ENCODE assay signal across 8 mouse cellular contexts in the genomic region with DNA sequence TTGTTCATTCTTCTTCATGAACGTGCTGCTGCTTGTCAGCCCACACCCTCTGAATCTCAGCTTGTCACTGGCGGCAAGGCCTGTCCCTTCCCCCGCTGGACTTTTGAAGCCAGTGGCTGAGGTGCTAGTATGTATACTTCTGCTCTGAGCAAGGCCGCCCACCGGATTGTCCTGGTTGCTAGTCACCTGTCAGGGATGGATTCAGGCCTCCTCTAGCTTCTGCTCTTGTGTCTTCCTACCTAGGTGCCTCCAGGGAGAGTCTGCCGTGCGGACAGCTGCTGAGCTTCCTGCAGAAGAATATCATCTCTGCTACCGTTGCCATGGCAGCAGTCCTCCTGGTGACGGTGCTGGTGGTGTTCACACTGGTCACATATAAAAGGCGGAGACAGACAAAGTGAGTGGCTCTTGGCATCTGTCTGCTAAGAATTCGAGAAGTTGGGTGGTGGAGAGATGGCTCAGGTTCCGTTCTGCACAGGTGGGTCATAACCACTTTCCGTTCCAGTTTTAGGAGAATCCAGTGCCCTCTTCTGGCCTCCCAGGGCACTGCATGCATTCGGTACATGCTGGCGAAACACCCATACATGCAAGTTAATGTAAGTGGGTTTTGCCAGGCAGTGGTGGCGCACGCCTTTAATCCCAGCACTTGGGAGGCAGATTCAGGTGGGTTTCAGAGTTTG. TPM values are rescaled to one million over a fixed set of nuclear protein-coding genes. Genes with fewer than 3 reads are reported as not detected.
A peak's percentile ranks its signal among the peaks of the same experiment; 100 is the strongest.
DNase-seq lines count a peak whose midpoint lies in the region; ATAC-seq lines count a peak whose summit lies in the region.

No protein-coding gene starts in this region.

- H3K36me3 ChIP-seq in midbrain, embryonic 10.5 days, result no peaks in the 10 kb centered on the region

- 37% methylated on average over 17 of the region's 17 CpGs for WGBS in midbrain, embryonic 10.5 days

- intact Hi-C loops in heart, postnatal 25 days (cut with DNase I), result no loop called here
- intact Hi-C loops in left cerebral cortex, postnatal 36 days (cut with DNase I), result no loop called here

- peak overlapping the region; percentile 41 for H3K4me3 ChIP-seq in midbrain, embryonic 10.5 days

- ATAC-seq in granulocyte monocyte progenitor cell, adult 5-6 weeks (replicated peaks; ENCODE audit: poor library complexity, severe bottlenecking), result peak; percentile 71

- H3K27ac ChIP-seq in midbrain, embryonic 10.5 days (replicated peaks), result no peak overlapping the region

- peaks cover 20% of the 10 kb centered on the region for H3K4me1 ChIP-seq in midbrain, embryonic 10.5 days

- peak; percentile 87 for DNase-seq in heart, adult 11 months
- no peak for DNase-seq in heart, postnatal 25 days (ENCODE audit: low spot score)
- DNase-seq in embryo, embryonic 11 days, result peak; percentile 76
- DNase-seq in kidney, adult 11 months, result peak; percentile 65
- DNase-seq in left cerebral cortex, postnatal 36 days (ENCODE audit: low spot score in 2 of 2), result peak; percentile 79
- DNase-seq in midbrain, embryonic 10.5 days (ENCODE audit: low spot score), result peak; percentile 71
- peak; percentile 75 for DNase-seq in right cerebral cortex, postnatal 4 days

- H3K27me3 ChIP-seq in midbrain, embryonic 10.5 days (ENCODE audit: low read depth, poor library complexity, severe bottlenecking), result 0 out of 2 replicates have a peak, but pooled peaks cover 15% of the 10 kb centered on the region

- H3K9me3 ChIP-seq in midbrain, embryonic 10.5 days (replicated peaks), result no peaks in the 10 kb centered on the region

RNA-seq across cellular contexts. Expression of gene Zap70, which starts 17.2 kb away (rescaled TPM):
- under 1 TPM; 0.18 to 0.53 TPM for total RNA-seq in heart, postnatal 25 days (2021)
- not detected in 2 replicates for total RNA-seq in granulocyte monocyte progenitor cell, adult 5-6 weeks (2014; fragmentation: Nextera tagmentation)
- total RNA-seq in granulocyte monocyte progenitor cell, adult 5-6 weeks (2017), result 0.13 TPM in 1 of 2 replicates, not detected in the other
- total RNA-seq in left cerebral cortex, postnatal 36 days (2021), result 1 to 10 TPM; 1.2 to 1.3 TPM
- polyA plus RNA-seq in midbrain, embryonic 10.5 days (2016; fragmentation: Nextera tagmentation; extraction: Ambion mirVana), result 0.26 and 0.43 TPM in 2 replicates

RNA-seq across cellular contexts. Expression of gene Actr1b, which starts 30.2 kb away (rescaled TPM):
- 100 to 1,000 TPM; 104 to 107 TPM for total RNA-seq in heart, postnatal 25 days (2021)
- 34.3 and 59.5 TPM in 2 replicates for total RNA-seq in granulocyte monocyte progenitor cell, adult 5-6 weeks (2014; fragmentation: Nextera tagmentation)
- total RNA-seq in granulocyte monocyte progenitor cell, adult 5-6 weeks (2017), result 30.8 and 37.7 TPM in 2 replicates
- total RNA-seq in left cerebral cortex, postnatal 36 days (2021), result 100 to 1,000 TPM; 336 to 347 TPM
- polyA plus RNA-seq in midbrain, embryonic 10.5 days (2016; fragmentation: Nextera tagmentation; extraction: Ambion mirVana), result 142 and 145 TPM in 2 replicates

RNA-seq across cellular contexts. Expression of gene 4933424G06Rik, which starts 34.5 kb away (rescaled TPM):
- total RNA-seq in heart, postnatal 25 days (2021), result not detected
- not detected in 2 replicates for total RNA-seq in granulocyte monocyte progenitor cell, adult 5-6 weeks (2014; fragmentation: Nextera tagmentation)
- not detected in 2 replicates for total RNA-seq in granulocyte monocyte progenitor cell, adult 5-6 weeks (2017)
- total RNA-seq in left cerebral cortex, postnatal 36 days (2021), result 1 to 10 TPM; 1.1 to 2.6 TPM
- 0.10 and 0.24 TPM in 2 replicates for polyA plus RNA-seq in midbrain, embryonic 10.5 days (2016; fragmentation: Nextera tagmentation; extraction: Ambion mirVana)

RNA-seq across cellular contexts. Expression of gene Cox5b, which starts 53.2 kb away (rescaled TPM):
- total RNA-seq in heart, postnatal 25 days (2021), result 1,000 to 10,000 TPM; 2,198 to 2,230 TPM
- 609 and 614 TPM in 2 replicates for total RNA-seq in granulocyte monocyte progenitor cell, adult 5-6 weeks (2014; fragmentation: Nextera tagmentation)
- total RNA-seq in granulocyte monocyte progenitor cell, adult 5-6 weeks (2017), result 494 and 585 TPM in 2 replicates
- total RNA-seq in left cerebral cortex, postnatal 36 days (2021), result 100 to 1,000 TPM; 579 to 668 TPM
- polyA plus RNA-seq in midbrain, embryonic 10.5 days (2016; fragmentation: Nextera tagmentation; extraction: Ambion mirVana), result 531 and 539 TPM in 2 replicates
